Mouse (Mus musculus) frontal cortex, postnatal 14 days (tissue): ENCODE results near the gene Hoxa5.

ENCODE experiments used
- DNase-seq, 2 experiments: peaks; one replicate each; pipeline ENCODE4 v3.0.0; 2022; ENCODE audit warnings: low spot score in 2 of 2

Hoxa5 gene

DNA sequence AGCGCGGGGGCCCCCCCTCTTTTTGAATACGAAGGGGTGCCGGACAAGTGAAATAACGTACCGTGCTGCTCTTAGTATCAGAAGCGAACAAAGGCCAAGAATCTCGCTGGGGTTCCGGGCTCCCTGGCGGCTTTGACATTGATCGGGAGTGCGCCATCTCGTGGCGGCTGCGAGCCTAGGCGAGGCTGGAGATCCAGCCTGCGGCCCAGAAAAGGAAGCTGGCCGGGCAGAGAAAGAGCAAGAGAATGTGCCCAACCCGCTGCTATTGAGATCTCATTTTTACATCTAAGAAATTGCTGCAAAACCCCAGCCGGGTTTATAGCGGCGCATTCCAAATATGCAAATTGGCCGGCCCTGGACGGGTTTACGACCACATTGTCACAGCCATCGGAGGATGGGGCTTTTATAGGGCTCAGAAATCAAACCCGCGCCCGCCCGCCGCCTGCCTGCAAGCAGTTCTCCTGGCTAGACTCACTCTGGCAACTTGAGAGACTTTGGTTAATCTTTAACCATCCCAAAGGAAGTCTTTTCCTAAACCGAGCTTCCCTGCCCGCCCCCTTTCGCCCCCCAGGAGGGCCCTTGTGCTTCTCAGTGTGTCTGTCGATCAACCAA, 36.1 kb upstream of the Hoxa5 start, which contains the start of gene Hoxa10:
Hoxa10 (minus strand) TSS at position 466 of the 612 bp plus-strand sequence.
- DNase-seq: no peak

DNA sequence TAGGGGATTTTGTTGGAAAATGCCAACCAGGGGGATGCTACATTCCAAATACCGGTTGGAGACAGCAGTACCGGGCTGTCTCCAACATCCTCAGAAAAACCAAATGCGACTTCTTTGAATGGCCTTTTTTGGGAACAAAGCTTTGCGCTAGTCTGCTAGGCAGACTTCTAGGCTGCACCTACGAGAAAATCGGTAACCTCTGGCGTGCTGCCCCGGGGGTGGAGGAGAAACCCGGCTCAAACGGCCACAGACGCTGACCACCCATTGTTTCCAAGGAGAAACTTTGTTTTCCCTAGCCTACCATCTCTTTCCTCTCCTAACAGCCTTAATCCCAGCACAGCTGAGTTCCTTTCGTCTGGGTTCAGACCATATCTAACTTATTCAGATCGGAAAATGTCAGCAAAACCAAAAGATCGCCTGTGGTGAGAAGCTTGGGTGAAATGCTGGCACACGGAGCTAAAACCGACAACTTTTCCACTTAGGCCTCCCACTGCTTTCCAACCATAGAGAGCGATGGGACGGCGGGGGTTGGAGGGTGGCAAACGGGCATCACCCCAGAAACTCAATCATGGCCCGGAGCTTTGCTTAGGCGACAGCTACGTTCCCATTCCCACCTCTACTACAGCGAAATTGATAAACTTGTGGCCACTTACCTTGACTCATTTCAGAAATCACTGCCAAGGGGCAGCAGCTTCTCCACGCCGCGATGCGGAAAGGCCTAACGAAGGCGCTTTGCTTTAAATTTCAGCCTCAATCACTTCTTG, 35.4 kb upstream of the Hoxa5 start:
- DNase-seq: no peak

DNA sequence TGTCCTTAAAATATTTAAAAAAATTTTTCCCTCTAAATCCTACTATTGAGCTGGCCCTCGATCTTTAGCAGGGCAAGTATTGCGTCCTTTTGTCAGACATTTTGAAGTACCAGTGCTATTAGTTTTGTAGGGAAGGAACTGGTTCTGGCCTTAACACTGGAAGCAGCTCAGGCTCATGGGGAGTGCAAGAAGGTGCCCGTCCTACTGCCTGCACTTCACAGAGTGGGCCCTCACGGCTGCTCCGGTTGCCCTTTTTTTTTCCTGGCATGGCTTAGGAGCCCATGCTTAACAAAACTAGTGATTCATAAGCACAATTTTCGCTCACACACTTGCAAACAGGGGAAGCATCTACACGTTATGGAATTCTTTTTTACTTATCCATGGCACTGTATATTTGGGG, 34.6 kb upstream of the Hoxa5 start:
- DNase-seq: no peak

DNA sequence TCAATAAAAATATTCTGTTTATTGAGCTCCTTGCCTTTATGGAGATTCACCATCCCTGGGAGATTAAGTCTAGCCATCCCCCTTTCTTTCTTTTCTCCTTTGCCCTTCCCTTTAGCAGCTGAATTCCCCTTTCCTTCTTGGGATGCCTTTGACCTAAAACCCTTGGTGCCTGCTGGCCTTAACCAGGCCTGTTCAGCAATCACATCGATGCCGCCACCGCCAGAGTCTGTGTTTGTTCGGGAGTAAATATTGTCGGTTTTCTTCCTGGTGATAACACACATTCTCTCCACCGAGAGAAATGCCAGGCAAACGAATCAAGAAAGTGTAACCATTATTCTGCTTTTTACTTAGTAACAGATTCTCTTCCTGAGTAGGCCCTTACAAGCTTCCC, 33.8 kb upstream of the Hoxa5 start:
- no peak for DNase-seq

DNA sequence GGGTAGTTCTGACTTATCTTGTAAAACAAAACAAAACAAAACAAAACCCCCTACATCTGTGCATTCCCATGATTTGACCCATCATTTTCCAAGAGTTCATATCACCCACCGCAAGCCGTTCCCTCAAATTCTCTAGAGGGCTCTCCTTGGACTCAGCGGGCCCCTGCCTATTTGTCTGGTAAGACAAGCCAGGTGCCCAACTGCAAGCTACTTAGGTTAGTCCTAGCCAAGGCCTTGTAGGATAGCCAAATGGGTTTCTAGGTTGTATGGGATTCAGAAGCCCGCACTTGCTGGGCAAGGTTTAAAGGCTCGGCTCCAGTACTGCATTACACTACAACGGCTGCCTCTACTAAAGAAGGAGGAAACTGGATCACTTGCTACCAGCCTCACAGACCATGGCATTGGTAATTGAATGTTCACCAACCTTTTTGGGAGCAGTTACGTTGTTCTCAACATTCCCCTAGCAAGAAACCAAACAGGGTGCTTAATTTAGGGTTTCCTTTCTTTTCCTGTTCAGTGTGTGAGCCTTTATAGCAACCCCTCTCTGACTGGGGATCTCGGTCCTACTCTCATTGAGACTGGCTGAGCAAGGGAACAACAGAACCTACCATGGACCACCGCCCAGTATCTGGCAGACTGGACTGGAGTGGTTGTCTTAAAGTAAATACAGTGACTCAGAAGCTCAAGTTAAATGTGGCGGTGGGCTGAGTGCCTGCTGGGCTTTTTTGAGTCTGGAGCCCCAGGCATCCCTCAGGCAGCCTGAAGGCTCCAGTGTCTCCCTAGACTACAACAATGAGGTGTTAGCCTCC, 33.2 kb upstream of the Hoxa5 start:
- DNase-seq: no peak

DNA sequence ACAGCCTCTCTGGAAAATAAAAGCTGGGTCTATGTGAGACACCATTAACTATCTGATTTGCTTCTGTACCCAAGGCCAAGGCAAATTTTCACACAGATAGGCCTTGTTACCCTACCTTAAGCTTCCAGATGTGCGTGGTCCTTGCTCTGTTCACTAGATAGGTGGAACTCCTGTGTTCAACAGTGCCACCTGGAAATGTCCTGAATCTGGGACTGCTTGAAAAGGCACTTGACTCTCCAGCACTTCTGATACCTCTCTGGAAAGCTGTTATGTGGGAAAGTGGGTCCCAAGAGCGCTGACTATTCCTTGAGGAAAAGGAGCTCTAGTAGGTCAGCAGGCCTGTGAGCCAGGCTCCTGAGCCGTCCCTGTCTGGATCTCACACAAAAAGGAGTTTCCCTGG, 32.4 kb upstream of the Hoxa5 start:
- DNase-seq: no peak

DNA sequence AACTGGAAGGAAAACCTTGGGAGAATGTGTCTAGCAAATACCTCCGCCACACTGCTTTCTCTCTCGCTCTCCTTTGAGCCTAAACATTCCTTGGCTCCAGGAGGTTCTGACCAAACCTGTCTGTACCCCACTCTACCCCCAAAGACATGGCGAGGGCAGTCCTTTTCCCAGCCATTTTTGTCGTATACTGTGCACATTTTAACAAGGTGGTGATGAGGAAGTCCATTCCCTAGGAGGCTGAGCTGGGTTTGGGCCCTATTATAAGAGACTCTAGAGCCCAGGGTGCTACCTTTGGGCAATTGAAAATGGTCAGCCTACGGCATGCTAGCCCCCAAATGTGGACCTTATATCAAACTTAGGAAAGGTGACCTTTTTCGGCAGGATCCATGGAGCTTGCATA, 31.5 kb upstream of the Hoxa5 start:
- DNase-seq: no peak

DNA sequence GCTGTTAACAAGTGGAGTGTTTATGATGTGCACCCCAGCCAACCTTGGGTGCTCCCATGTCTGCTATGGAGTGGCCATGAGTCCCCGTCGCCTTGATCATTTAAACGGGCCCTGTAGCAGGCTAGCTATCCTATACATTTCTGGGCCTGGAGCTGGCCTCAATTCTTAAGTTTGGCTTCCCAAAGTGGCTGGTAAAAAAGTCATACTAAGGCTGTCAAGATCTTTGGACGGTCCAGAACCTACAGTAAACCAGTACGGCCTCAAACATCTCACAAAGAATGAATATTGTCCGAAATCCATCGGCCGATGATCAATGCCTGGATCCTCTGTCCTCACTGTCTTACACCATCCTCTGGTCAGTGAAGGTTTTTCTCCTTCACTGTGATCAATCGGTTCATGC, 30.9 kb upstream of the Hoxa5 start:
- DNase-seq: no peak

DNA sequence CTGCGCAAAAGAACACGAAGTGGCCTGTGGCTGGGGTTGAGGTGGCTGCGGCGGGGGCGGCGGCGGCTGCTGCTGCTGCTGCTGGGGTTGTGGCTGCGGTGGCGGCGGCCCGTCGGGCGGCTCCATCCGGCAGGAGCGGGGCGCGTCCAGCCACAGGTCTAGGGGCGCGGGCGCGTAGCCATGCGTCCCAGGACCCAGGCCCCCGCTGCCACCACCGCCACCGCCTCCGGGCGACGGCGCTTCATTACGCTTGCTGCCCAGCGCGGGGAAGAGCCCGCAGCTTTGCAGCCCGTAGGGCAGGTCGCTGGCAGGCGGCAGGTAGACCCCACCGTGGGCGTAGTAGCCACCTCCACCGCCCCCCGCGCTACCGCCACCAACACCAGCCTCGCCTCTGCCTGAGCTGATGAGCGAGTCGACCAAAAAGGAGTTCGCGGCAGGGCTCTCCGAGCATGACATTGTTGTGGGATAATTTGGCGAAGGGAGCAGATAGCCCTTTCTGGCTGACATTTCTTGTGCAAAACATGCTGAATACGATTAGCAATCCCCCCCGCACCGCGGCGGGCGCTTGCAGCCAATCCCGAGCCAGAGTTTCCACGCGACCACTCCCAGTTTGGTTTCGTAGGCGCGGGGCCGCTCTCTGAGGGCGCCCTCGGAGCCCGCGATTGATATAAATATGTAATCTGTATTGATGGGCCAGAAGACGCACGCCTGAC, 30.2 kb upstream of the Hoxa5 start:
- DNase-seq: no peak

DNA sequence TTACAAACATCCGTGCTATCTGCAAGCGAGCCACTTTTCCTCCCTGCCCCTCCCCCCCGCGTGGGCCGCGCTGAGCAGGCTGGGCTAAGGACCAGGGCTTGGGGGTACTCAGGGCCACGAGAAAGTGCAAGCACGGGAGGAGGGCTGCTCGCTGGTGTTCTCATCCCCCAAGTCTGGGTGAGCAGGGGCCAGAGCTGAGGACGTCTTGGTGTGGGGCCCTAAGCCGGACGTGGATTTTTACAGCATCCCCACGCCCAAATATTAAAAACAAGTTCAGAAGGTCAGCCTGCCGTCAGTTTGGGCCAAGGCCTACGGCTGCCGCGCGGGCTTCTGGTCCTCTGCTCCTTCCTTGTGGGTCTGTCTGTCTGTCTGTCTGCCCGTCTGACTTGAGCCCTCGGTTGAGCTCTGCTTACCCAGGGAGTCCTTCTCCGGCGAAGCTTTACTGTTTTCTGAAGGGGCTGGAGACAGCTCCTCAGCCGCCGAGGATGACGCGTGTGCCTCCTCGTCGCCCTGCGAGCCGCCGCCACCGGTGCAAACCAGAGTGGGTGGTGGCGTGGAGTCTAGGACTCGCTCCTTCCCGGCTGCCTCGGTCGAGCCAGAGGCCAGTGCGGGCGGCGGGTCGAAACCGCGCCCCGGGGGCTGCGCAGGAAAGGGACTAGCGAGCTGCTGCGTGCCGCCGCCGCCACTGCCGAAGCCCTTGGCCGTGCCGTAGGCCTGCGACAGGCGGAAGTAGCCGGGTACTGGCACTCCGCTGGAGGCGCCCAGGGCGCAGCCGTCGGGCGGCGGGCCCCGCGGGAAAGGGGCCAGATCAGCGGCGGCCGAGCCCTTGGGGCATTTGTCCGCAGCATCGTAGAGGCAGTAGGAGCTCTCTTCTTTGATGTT, 29.4 kb upstream of the Hoxa5 start:
- no peak for DNase-seq

DNA sequence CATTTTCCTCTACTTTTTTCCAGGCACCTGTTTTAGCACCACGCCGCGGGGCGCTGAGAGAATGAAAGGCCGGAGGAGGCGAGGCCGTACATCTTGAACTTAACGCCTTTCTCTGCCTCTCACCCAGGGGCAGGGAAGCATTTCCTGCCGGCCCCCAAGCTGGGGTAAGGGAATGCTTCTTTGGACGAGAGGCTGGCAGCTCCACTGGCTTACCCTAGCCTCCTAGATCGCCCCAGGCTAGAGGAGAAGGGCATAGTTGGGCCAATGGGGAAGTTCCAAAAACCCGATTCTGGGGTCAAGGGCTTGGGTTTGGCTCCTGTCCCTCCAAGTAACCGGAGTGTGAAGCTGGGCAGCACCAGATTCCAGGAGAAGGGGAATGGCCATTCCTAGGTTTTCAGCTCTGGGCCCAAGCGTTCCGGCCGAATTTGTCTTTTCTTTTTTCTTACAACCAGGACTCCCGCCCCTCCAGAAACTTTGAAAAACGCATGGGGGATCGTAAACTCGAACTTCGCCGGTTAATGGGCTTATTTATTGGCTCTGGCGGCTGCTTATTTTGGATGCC, 28.7 kb upstream of the Hoxa5 start:
- DNase-seq: no peak

DNA sequence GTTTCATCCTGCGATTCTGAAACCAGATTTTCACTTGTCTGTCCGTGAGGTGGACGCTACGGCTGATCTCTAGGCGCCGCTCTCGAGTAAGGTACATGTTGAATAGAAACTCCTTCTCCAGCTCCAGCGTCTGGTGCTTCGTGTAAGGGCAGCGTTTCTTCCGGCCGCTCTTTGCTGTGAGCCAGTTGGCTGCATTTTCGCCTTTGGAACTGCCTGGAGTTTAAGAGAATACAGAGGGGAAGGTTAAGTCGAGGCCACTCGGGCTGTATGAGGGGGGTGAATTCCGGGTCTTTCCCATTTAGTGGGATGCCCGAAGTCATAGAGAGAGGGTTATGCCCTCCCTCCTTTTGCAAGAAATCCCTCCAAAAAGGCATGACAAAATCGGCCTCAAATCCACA, 28.2 kb upstream of the Hoxa5 start:
- no peak for DNase-seq

DNA sequence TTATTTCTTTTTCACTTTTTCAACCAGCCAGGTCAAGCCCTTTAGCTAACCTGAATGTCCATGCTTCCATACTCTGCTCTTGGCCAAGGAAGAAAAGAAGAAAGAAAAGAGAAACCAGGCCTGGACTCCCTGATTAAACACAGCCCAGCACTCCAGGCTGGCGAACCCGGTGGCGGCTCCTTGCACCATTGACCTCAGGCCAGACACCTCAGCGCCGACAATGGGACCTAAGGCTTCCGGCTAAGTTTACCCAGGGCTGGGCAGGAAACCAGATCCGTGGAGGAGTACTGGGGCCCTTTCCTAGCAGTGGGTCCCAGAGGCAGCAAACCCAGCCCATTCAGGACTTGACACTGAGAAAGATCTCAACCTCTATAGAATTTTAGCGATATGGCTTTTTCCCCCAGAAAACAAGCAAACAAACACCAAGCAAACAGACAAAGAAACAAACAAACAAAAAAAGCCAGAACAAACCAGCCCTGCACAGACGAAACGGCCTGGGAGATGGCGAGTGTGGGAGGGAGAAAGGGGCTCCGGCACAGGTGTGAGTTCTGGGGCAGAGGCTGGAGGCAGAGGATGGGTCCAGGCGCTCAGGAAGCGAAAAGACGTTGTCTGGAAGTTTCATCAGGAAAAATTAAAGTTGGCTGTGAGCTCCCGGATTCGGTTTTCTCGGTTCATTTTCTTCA, 27.6 kb upstream of the Hoxa5 start:
- DNase-seq: no peak

DNA sequence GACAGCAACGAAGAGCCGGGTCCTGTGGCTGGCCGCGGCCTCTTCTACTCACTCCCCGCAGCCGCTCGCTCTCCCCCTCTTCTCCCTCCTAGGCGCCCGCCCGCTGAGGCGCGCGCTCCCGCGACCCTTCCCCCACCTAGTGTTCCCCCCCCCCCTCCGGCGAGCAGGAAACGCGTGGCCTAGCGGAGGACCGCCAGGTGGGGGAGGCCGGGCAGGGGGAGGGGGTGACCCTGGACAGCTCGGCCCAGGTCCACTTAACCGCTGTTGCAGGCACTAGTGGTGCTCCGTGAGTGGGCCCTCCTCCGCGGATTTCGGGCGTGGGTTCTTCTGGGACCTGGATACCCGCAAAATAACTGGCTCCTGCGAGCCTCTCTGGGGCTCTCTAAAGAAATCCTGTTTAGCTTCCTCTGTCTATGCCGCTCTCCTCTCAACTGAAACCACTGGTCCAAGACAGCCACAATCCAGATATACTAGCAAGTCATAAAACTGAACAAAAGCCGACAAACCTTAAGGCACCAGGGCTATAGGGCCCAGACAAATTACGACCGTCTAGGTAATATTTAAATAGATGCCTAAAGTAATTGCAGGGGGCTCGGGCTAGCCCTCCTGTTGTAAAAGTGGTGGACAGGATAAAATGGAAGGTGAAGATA, 26.3 kb upstream of the Hoxa5 start, which contains the start of gene Hoxa9:
Hoxa9 (minus strand) TSS at position 574 of the 650 bp plus-strand sequence.
- DNase-seq: no peak

DNA sequence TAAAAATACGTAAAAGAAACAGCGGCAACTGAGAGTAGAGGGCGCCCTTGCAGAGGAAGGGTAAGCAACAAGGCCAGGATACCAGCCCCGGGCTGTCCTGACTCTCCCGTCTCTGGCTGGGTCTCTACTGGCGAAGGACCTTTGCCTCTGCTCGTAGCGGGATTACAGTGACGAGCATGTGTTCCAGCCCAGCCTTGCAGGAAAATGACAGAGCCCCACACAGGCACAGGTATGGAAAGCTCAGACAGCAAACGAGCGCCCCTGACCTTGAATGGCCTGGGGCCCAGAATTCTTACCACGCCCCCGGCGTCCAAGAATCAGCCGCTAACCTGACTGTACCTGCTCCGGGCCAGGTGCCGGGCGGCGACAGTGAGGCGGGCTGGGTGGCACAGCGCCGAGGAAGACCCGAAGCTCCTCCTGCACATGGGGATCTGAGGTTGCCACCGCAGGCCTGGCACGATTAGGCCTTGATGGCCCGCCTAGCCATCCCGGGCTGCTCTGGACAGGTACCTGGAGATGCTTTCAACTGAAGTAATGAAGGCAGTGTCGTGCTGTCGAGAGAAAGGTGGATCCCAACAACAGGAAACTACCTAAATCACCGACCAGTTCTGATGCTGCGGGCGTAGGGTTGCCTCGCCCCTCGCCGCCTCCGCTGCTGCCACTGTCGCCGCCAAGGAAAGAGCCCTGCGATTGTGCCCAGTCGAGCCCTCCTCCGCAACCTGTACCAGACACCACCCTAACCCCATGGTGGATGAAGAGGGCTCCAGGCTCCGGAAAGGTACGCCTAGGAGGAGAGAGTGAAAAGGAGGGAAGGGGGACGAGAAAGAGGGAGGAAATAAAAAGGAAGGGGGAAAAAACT, 25.4 kb upstream of the Hoxa5 start:
- no peak for DNase-seq

DNA sequence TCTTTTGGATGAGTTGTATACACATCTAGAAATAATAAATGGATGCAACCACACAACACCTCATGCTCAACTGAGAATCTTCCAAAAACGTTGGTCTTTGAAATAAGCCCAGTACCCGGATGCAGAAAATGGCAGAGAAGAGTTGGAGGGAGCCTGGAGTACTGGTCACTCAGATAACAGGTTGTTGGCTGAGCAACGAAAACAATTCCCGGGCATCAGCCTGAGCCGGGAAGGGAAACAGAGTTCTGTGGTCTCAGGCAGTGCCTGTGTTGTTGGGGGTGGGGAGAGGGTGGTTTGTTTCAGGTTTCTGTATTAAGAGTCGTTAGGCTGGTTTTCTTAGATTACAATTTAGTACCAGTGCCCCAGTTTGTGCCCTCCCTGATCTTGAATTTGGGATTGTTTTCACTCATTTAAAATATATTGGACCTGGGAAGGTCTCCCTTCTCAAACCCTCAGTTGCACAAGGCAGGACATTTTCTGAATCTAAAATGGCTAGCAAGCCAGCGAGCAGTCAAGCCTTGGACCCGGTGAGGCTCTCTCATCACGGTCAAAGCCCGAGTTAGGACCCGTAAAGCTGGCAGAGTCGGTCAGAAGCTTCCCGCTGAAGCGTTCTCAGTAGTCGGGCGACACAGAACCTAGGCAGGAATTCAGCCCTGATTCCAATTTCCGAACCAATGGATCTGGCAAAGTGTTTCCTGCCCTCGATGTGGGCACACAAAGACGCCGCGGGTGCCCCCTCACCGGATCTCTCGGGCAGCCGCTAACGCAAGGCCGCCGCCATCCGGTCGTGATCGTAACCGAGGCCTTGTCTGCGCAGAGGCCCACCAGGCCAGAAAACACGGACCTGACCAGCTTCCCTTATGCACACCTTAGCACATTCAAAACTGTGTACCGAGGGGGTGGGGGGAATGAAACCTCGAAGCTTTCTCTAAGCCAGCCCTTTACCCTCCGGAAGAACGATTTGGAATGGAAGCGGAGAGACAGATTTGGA, 24.4 kb upstream of the Hoxa5 start:
- no peak for DNase-seq

DNA sequence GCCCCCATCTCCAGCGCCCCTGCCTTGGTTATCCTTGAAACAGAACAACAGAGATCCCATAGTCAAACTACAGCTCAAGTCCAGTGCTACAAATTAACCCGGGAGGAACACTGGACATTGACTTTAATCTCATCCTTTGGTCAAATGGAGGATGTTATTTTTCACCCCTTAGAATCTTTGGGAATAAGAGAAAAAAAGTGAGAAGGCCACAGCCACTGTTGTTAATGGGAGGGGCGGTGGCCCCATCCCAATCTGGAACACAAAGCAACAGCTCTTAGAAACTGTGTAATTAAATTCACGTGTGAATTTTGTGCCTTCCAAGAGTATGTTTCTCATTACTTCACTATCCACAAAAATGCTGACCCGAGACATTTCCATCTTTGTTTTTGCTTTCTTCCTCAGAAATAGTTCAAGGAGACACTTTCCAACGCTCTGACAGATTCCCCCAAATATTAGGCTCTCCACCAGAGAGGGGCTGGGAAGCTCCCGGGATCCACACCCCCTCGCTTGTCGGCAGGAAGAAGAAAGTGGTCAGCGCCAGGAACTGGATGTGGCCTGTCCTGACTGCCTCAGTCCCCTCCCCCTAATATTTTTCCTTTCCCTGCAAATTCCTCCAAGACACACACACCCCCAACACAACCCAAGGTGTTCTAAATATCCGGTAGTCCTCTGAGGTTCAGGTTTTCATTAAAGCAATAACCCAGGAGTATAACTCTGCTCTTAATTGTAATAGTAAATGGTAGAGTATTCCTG, 23.3 kb upstream of the Hoxa5 start:
- no peak for DNase-seq
